Mouse (Mus musculus): ENCODE results near the gene Sema6d. TPM values are rescaled to one million over a fixed set of nuclear protein-coding genes. Genes with fewer than 3 reads are reported as not detected.

Gene Sema6d
- polyA plus RNA-seq, 1 experiment: not detected

GRCm38 (mm10) chr2:124620470-124620869 lies 530.7 kb downstream of the Sema6d start:
- Histone ChIP-seq H3K27ac (ENCODE audit: insufficient read depth, low read depth, low read length) (no peak overlapping the region), H3K4me1 (ENCODE audit: control insufficient read depth, insufficient read depth, low read length) (0 out of 2 replicates have a peak, but pooled peaks cover 5% of the 10 kb centered on the region), H3K4me3 (ENCODE audit: insufficient read depth, low read depth, low read length) (no peak overlapping the region)
- TF ChIP-seq CTCF (IDR thresholded peaks at IDR 0.05; ENCODE audit: insufficient read depth, low read depth, low read length): no peak
- no peak for TF ChIP-seq POLR2A (IDR thresholded peaks at IDR 0.05; ENCODE audit: insufficient read depth, low read depth, low read length)
- 76% methylated on average over 6 of the region's 6 CpGs for WGBS

- no peak overlapping the region for H3K4me3 ChIP-seq (ENCODE audit: insufficient read depth, low read depth, low read length)
- WGBS: 90% methylated on average over 6 of the region's 6 CpGs
- no peak overlapping the region for H3K27ac ChIP-seq (ENCODE audit: insufficient read depth, low read depth, low read length)
- no peak for TF ChIP-seq CTCF (IDR thresholded peaks at IDR 0.05; ENCODE audit: insufficient read depth, low read depth, low read length)
- TF ChIP-seq POLR2A (IDR thresholded peaks at IDR 0.05; ENCODE audit: insufficient read depth, low read depth, low read length): no peak
- H3K4me1 ChIP-seq (ENCODE audit: control insufficient read depth, insufficient read depth, low read length): 0 out of 2 replicates have a peak, but pooled peaks cover 2% of the 10 kb centered on the region
Measured at GRCm38 (mm10) chr2:124621972-124622621, 532.3 kb downstream of the Sema6d start.

GRCm38 (mm10) chr2:124624247-124624929 lies 534.6 kb downstream of the Sema6d start:
- Histone ChIP-seq H3K4me3 (ENCODE audit: insufficient read depth, low read depth, low read length) (no peak overlapping the region), H3K27ac (ENCODE audit: insufficient read depth, low read depth, low read length) (no peak overlapping the region), H3K4me1 (ENCODE audit: control insufficient read depth, insufficient read depth, low read length) (0 out of 2 replicates have a peak, but pooled peaks cover 2% of the 10 kb centered on the region)
- no peak for TF ChIP-seq CTCF (IDR thresholded peaks at IDR 0.05; ENCODE audit: insufficient read depth, low read depth, low read length)
- TF ChIP-seq POLR2A (IDR thresholded peaks at IDR 0.05; ENCODE audit: insufficient read depth, low read depth, low read length): no peak
- 75% methylated on average over 10 of the region's 10 CpGs for WGBS

- H3K4me1 ChIP-seq (ENCODE audit: control insufficient read depth, insufficient read depth, low read length): 0 out of 2 replicates have a peak, but pooled peaks cover 2% of the 10 kb centered on the region
- no peak overlapping the region for H3K27ac ChIP-seq (ENCODE audit: insufficient read depth, low read depth, low read length)
- 80% methylated on average over 7 of the region's 7 CpGs for WGBS
- no peak overlapping the region for H3K4me3 ChIP-seq (ENCODE audit: insufficient read depth, low read depth, low read length)
- TF ChIP-seq POLR2A (IDR thresholded peaks at IDR 0.05; ENCODE audit: insufficient read depth, low read depth, low read length) (no peak), CTCF (IDR thresholded peaks at IDR 0.05; ENCODE audit: insufficient read depth, low read depth, low read length) (no peak)
Measured at GRCm38 (mm10) chr2:124626425-124626824, 536.7 kb downstream of the Sema6d start.

- Histone ChIP-seq H3K27ac (ENCODE audit: insufficient read depth, low read depth, low read length) (no peak overlapping the region), H3K4me1 (ENCODE audit: control insufficient read depth, insufficient read depth, low read length) (0 out of 2 replicates have a peak, but pooled peaks cover 2% of the 10 kb centered on the region), H3K4me3 (ENCODE audit: insufficient read depth, low read depth, low read length) (no peak overlapping the region)
- WGBS: 85% methylated on average over 5 of the region's 5 CpGs
- TF ChIP-seq POLR2A (IDR thresholded peaks at IDR 0.05; ENCODE audit: insufficient read depth, low read depth, low read length) (no peak), CTCF (IDR thresholded peaks at IDR 0.05; ENCODE audit: insufficient read depth, low read depth, low read length) (no peak)
Measured at GRCm38 (mm10) chr2:124627664-124628063, 537.9 kb downstream of the Sema6d start.

GRCm38 (mm10) chr2:124628701-124629100 lies 538.9 kb downstream of the Sema6d start:
- H3K27ac ChIP-seq (ENCODE audit: insufficient read depth, low read depth, low read length): no peak overlapping the region
- H3K4me3 ChIP-seq (ENCODE audit: insufficient read depth, low read depth, low read length): no peak overlapping the region
- H3K4me1 ChIP-seq (ENCODE audit: control insufficient read depth, insufficient read depth, low read length): 0 out of 2 replicates have a peak, but pooled peaks cover 2% of the 10 kb centered on the region
- WGBS: 94% methylated on average over 7 of the region's 7 CpGs
- TF ChIP-seq POLR2A (IDR thresholded peaks at IDR 0.05; ENCODE audit: insufficient read depth, low read depth, low read length) (no peak), CTCF (IDR thresholded peaks at IDR 0.05; ENCODE audit: insufficient read depth, low read depth, low read length) (no peak)

DNA sequence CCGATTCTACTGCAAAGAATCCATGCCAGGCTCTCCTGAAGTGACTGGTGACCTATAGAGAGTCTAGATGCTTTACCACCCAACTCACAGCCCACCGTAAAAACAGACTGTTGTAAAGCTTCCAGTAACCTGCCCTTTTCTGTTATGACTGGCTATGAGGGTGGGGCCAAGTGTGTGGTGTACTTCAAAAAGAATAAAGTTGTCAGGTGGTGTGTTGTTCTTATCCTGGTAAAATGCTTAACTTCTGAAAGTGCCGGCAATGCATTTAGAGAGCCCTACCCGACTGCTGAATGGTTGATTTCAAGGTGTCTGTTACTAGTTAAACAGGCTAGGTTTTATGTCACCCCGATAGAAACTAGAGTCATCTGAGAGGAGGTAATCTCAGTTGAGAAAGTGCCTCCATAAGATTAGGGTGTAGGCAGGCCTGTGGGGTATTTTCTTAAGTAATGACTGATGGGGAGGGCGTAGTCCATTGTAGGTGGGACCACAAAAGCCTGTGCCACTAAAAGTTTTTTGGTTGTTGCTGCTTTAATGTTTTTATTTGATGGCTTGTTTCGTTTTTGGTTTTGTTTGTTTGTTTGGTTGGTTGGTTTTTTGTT lies 544.7 kb downstream of the Sema6d start:
- no peak overlapping the region for H3K27ac ChIP-seq (ENCODE audit: insufficient read depth, low read depth, low read length)
- no peak overlapping the region for H3K4me3 ChIP-seq (ENCODE audit: insufficient read depth, low read depth, low read length)
- TF ChIP-seq CTCF (IDR thresholded peaks at IDR 0.05; ENCODE audit: insufficient read depth, low read depth, low read length): no peak
- no peak for TF ChIP-seq POLR2A (IDR thresholded peaks at IDR 0.05; ENCODE audit: insufficient read depth, low read depth, low read length)
- 90% methylated on average over 7 of the region's 7 CpGs for WGBS
- H3K4me1 ChIP-seq (ENCODE audit: control insufficient read depth, insufficient read depth, low read length): peaks cover 7% of the 10 kb centered on the region; the same call in 1 of the 2 replicates

- H3K4me3 ChIP-seq (ENCODE audit: insufficient read depth, low read depth, low read length): no peak overlapping the region
- TF ChIP-seq CTCF (IDR thresholded peaks at IDR 0.05; ENCODE audit: insufficient read depth, low read depth, low read length) (no peak), POLR2A (IDR thresholded peaks at IDR 0.05; ENCODE audit: insufficient read depth, low read depth, low read length) (no peak)
- H3K27ac ChIP-seq (ENCODE audit: insufficient read depth, low read depth, low read length): no peak overlapping the region
- peaks cover 7% of the 10 kb centered on the region; the same call in 1 of the 2 replicates for H3K4me1 ChIP-seq (ENCODE audit: control insufficient read depth, insufficient read depth, low read length)
- WGBS: 49% methylated on average over 8 of the region's 8 CpGs
Measured at GRCm38 (mm10) chr2:124635271-124635865, 545.6 kb downstream of the Sema6d start.

All from olfactory bulb, adult 2 months (tissue).